Mouse (Mus musculus) MEL-GATA-1-ER (cell line): Measurements from ENCODE around the gene Akap8l.

Source experiments
- DNase-seq: peaks from one replicate; pipeline ENCODE4 v3.0.0-alpha.2; 2012; ENCODE audit warnings: low read depth; ENCODE audit errors: extremely low read depth

Gene Akap8l

DNA sequence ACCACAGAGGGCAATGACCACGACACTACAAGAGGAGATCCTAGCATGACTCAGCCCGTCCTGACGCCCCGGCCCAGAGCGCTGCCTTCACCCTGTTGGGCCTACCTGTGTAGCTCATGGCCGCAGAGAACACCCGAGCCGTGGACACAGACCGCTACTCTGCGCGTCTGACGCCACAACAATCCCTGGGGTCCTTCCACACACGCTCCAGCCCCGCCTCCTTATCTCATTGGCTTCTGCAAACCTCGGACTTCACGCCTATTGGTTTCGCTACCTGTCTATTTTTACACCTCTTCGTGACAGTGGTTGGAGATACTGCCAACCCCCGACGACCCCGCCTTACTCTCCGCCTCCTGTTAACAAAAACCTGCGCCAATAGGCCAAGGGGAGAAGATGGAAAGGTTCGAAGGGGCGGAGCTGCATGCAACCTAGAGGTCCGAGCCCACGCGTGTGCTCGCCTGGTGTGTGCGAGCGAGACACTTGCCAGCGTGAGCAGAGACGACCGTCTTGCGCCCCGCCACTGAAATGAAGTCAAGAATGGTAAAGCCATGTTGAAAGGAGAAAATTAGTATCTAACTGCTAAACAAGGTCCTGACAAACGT is at the start of gene Akap8l:
TSS of gene Akap8l (minus strand) at position 226 of the 602 bp plus-strand sequence.
- DNase-seq: peak; percentile 98

DNA sequence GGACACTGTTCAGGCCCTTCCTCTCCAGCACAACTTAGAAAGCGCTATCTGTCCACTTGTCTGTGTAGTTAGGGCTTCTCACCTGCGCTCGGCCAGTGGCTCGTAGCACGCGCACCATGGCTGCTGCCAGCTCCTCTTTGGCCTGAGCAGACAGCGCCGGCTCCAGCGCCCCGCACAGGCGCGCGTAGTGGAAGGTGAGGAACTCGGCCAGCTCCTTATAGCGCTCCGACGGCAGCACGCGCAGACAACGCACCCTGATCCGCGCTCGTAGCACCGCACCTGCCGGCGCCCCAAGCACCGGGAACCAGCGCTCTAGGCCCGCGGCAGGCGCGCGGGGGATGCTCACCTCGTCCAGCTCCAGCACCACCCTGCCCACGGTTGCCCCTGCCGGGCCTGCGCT is 45.9 kb upstream of the Akap8l start:
- no peak for DNase-seq

DNA sequence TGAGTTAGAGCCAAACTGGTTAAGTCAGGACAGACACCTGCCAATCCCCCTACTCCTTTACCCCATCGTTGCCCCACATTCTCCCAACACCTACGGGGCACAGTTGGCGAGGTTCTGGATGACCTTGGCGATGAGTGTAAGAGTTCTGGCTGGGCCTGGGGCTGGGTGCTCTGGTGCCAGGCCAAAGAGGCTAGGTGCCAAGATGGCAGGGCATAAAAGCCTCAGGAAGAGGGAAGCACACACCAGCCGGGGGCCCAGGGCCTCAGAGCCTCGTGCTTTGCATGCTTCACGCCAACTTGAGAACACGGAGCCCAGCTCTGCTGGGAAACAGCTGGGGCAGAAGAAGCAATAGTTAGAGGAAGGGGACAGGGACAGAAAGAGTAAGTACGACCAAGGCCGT is 43.5 kb upstream of the Akap8l start:
- no peak for DNase-seq

DNA sequence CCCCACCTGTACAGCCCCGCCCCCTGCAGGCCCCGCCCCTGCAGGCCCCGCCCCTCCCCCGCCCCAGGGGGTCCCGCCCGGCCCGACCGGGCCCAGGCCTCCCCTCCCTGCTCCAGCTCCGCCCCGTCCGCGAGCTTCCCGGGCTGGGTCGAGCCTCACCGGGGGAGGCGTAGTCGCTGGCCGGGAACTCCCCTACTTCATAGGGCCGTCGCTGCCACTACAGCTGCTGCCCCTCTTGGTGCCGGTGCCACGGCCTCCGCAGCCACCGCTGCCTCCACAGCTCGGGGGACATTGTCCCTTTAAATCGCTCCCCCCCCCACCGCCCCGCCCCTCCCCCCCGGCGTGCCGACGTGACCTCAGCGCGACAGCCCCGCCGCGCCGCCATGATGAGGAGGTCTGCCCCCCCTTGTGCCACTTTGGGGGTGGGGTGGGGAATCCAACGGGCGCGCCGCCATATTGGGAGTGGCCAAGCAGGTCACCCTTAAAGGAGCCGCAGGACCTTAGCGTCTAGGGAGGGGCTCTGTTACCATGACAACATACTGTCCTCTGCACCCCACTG is 38.8 kb upstream of the Akap8l start, which contains the start of gene Wiz:
TSS of gene Wiz (minus strand) at position 339 of the 559 bp plus-strand sequence.
- peak; percentile 71 for DNase-seq

DNA sequence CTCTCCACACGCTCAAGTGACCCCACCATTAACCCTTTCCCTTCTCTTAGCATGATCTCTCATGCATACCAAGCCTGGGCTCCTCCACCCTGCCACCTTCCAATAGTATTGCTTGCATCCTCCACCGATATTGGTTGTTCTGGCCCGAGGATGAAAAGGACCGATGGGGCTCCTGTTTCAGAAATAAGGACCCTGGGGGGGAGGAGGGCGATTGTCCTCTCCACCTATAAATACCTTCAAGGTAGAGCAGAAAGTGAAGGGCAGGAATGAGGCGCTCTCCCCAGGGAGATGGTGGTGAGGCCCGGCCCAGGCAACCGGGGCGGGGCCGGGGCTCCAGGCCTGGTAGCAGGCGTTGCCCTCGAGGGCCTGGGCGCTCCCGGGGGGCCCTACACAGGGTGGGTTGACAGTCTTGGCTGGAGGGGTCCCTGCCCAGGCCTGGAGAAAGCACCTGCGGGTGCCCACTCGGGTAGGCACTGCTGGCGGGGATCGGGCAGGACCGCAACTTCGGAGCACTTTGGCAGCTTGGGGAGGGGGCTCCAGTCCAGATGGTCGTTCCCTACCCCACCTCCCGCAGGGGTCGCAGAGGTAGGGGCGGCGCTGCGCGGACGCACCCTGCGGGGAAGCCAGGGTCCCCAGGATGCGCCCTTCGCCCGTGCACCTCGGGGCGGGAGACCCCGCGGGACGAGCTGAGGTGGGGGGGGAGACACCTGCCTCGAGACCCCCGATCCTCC is 38.1 kb upstream of the Akap8l start:
- no peak for DNase-seq

DNA sequence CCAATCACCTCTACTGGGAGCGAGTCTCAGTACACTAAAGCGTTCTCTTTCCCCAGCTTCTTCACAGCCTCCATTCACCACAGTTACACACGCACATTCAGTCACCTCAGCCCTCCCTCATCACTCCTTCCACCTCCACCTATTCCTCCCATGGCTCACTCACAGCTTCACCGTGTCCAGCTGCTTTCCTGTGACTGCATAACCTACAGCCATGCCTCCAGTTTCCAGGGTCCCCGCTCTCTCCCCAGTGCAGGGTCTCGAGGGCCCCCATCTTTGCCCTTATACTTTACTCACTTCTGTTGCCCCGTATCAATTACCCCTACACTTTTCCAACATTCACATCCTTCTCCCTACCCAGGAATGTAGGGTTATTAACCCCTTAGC is 37.6 kb upstream of the Akap8l start:
- no peak for DNase-seq

DNA sequence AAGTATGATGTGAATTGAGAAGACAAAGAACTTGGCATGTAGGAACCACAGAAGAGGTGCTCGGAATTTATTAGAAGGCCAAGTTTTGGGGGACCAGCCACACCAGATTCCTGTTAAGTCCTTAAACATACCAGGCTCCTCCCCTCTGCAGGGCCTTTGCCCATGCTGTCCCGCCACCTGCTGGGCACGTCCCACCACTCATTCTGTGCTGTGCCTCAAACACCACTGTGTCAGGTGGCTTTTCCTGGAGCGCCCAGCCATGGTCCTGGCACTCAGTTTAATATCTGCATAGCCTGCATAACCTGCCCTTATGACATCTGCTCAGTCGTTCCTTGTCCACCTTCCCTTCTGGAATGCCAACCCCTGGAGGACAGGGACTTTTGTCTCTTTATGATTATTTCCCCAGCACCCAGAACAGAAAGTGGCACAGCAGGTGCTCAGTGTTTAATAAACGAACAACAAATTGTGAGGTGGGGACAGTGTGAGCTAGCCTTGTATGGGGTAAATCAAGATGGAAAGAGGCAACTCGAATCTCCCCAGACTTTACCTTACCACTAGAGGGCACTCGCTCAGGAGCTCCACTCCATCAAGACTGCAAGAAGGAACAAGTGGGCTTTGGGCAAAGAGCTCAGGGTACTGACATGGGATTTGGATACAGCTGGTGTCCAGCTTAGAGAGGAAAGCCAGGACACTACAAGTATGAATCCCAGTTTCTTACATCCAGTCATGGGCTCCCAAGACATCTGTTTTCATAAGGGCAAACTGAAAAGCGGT is 36.4 kb upstream of the Akap8l start:
- peak; percentile 43 for DNase-seq

DNA sequence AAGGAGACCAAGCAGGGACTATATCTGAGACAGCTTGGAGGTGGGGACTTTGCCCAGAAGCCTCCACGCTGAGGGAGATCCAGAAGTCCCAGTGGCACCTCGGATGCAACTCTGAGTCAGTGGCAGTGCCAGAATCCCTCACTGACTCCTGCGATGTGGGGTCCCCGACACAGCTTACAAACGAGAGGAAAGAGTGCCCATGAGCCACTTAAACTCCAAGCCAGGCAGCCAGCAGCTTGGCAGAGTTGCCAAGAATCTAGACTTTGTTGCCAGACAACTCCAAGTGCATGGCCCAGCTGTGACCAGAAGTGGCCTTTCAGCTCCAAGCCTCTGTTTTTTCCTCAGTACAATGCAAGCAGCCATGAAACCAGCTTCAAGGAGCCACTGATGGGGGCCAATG is 33.3 kb upstream of the Akap8l start:
- no peak for DNase-seq

DNA sequence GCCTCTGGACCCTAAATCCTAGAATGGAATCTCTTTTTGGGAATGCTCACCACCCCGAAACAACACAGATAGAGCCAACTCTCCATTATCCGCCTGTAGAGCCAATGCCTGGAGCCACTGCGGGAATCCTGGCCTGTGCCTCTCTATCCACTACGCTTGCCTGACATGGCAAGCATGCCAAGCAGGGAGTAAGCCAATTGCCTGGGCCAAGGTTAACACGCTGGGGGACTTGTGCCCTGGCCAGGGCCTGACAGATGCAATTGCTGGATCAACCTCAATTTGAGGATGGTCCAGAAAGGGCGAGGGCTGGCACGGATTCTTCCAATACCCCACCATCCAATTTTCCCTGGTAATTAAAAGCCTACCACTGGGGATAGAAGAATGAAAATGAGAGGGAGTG is 32.2 kb upstream of the Akap8l start:
- no peak for DNase-seq

DNA sequence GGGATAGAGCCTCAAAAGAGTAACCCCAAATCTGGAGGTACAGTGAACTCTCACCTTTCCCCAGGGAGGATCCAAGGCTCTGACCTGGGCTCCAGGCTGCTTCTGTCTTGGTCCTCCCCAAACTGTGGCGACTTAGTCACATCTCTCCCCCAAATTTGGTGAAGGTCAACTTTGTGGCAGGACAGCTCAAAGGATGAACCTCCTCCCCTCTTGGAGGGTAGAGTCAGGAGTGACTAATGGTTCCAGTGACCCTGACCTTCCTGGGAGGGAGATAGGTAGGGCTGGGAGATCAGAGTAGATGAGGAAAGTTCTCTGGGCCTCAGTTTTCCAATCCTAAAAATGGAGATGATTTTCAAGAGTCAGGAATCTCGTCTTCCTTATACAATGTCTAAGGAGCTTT is 28.4 kb upstream of the Akap8l start:
- no peak for DNase-seq

DNA sequence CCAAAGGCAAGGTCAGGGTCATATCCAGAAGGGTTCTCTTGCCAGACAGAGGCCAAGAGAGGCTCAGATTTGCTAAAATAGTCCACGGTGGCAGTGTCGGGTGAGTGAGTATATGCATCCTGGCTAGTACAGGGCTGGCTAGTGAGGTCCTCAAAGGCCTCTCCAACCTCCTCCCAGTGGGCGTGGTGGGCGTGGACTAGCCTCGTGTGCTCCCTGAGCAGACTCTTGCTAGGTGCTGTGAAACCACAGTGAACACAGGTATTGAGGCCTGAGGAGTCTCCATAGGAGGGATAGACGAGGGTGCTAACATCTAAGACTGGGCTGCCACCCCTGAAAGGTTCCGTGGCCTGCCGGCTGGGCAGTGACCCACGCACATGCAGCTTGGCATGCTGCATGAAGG is 26.7 kb upstream of the Akap8l start:
- DNase-seq: no peak

DNA sequence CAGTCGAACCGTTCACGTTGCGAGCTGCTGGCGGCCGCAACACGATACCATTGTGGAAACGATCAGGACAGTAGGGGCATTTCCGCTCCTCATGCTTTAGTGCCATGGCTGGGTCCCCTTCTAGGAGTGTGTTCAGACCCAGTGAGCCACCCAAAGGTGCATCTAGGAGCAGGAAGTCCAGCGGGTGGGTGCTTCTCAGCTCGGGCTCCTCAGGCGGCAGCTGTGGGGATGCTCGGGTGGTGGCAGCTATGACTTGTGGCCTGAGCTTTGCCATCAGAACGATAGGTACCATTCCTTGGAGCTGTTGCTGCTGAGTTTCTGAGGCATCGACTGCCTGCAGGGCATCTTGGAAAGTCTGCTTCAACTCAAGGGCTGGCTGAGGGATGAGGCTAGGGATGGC is 26.1 kb upstream of the Akap8l start:
- no peak for DNase-seq

DNA sequence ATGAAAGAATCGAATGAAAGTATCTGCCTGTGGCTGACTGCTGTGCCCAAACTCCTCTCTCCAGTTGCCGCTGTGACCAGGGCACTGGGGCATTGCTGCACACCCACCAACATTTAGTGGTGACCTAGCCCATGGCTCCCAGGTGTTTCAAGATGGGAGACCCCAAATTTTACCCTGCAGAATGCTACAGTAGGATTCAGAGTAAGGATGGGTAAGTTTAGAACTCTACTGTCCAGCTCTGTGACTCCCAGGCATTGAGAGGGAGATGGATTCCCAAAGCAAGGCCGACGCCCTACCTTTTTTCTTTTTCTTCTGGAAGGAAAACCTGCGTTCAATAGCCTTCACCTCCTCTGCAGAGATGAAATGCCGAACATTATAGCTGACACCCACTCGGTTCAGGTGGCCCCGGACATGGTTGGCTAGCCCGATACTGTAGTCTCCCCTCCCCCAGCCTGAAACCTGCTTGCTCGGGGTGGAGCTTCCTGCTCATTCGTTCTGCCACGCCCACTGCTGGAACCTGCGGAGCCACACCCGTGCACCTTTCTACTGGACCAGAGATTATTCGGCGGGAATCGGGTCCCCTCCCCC is 18.7 kb upstream of the Akap8l start:
- DNase-seq: no peak

DNA sequence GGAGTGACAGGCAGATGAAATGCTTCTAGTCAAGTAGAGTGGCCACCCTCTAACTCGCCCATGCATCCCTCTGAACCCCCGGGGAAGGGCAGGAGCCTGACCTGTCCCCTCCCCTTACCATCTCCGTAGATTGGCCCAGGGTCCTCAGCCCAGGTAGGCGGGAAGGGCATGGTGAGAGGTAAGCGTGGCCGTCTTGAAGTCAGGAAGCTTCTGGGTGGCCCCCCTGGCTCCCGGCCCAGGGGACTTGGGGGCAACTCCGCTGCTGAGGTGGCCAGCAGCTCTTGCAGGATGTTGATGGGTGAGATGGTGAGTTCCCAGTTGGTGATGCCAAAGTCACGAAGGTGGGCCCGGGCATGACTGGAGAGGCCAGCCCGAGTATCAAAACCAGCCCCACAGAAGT is 17.3 kb upstream of the Akap8l start:
- DNase-seq: no peak

DNA sequence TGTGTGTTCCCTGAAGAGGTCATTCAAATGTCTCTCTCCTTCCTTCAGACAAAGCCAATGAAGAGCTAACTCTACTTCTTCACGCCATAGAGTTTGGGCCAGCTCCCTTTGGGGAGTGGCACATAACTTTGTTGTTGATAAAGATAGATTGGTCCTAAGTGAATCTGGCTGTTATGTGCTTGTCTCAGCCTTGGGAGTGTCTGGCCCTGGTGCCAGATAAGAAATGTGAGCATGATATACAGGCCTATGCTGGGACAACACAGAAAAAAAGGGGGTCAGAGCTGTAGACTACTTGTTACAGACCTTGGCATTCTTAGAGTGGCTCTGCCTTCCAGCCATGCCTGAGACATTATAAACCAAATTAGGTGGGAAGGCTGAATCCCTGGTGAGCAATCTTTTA is 14.9 kb upstream of the Akap8l start:
- no peak for DNase-seq

DNA sequence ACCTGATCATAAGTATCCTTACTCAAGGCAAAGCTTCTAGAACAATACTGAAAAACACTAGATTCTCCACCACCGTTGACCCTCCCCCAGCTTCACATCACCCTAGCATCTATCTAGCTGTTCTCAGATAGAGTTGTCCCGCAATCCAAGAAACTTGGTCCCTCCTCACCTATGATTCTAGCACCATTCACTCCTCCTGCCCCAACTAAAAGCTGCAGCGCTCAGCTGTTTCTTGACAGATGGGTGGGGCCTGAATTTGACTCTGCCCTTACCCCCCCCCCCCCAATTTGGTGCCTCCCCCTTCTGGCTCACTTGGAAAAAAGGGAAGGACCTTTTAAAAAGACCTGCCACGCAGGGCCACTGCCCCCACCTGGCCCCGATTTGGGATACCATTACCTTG is 14.4 kb upstream of the Akap8l start:
- DNase-seq: no peak

DNA sequence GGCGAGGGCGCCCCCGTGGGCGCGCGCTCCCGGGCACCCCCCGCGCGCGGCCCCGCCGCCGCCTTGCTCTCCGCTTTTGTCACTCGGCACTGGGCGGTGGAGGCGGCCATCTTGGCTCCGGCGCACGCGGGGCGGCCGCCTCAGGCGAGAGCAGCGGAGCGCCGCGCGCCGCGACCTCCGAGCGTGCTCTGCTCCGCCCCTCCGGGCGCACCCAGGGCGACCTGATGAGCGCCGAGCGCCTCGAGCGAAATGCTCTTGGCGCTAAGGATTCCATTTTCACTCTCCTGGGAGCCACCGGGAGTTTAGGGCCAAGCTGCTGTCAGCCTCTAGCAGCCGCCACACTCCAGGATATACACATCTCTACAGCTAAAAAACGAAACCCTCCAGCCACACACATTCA is 13.9 kb upstream of the Akap8l start:
- peak; percentile 67 for DNase-seq

DNA sequence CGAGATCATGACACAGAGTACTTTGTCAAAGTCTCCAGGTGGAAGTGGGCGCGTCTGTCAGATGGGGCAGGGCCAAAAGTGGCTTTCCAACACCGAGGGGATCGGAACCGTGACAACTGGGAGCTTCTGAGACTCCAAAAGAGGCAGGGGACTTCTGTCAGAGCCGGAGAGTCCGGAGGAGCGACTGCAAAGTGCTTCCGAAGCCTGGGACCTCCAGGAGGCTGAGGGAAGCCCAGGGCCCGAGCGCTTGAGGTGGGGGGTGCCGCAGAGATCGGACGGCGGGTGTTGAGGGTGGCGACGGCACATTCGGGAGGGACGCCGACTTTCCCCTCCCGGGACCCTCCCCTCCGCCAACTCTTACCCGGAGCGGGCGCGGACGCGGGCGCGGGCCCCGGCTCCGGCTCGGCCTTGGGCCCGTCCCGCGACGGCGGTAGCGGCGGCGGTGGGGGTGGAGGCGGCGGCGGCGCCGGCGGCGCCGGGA is 13.5 kb upstream of the Akap8l start:
- no peak for DNase-seq

DNA sequence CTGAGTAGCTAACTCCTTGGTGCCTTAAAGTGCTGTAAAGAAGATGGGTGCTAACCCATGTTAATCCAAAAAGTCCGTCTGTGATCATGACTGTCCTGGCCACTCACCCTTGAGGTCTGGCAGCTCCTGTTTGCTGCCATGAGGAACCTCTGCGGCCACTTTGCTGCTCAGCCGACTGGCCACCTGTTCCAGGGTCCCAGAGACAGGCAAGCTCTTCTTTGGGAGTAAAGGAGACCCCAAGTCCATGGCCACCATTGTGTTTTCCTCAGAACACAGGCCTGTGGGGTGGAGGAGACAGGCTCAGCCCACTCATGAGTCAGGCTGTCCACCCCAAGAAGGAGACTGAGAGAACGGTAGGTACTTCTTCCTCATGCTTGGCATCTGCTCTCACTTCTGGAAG is 12.3 kb upstream of the Akap8l start:
- DNase-seq: no peak

DNA sequence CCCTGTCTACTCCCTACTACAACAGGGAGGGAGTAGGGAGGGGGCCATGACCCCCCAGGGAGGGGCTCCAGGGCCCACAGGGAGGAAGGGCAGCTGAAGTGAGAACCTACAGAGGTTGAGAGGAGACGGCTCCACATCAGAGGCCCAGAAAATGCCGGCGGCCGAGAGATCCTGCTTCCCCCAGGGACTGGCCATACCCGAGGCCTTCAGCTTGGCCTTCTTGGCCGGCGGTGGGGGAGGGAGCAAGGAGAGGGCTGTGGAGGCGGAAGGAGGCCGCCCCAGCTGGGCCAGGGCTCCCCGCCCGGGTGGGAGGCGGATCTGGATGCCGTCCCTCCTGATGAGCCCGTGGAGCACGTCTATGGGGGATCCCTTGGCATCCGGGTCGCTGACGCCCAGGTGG is 9.5 kb upstream of the Akap8l start:
- no peak for DNase-seq

DNA sequence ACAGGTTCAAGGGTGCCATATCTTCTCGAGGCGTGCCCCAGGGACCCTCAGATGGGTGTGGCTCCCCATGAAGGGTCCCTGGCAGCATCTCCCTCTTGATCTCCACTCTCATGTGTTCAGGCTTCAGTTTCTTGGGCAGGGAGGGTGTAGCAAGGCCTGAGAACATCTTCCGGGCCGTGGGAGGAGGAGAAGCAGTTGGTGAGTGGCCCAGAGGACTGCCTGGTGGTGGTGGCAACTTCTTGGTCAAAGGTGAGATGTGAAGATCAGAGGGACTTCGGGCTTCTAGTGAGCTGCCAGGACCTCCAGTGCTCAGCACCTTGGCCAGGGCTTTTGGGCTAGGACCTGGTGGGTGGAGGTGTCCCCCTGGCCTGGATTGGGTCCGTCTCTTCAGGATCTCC is 8.5 kb upstream of the Akap8l start:
- DNase-seq: no peak
